Mouse (Mus musculus): Measurements from ENCODE around the gene Vmn2r55.
"Not testable (repeated sequence)": the region's sequence is repeated elsewhere in the genome, so short reads cannot be mapped to it uniquely, and the experiment has no call there.

The Vmn2r55 gene

DNA sequence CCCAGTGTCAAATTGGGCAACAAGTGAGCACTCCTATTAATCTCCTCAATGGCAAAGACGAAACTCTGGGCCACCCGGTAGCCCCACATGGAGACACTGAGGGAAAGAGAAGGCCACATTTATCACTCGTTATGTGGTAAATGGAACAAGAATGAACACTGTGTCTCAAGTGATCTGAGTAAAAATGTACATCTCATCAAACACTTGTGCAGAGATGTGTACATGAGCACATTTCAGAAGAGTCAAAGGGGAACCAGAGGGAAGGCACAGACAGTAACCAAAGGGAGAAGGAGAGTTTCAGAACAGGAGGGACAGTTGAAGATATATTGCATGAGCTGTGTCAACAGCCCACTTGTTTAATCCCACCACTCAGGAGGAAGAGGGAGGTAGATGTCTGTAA lies at the start of gene Vmn2r55:
TSS of gene Vmn2r55 (minus strand) at position 101 of the 400 bp plus-strand sequence.
- not testable (repeated sequence) for DNase-seq

DNA sequence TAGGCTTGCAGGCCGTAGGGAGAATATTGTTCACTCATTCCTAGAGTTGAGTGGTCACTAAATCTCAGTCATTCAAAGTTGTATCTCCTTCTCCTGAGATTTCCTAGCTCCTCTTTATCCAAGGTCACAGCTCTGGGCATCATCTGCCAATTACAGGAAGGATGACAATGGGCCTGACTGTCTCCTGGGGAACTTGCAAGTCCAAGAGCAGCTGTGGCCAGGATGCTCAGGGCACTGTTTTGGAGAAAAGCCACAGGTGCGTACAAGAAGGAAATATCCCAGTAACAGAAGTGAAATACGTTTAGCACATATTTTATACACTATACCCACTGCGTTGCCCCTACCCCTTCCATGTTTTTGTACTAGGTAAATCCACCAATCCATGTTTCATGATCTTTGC lies 44.6 kb downstream of the Vmn2r55 start, which contains the start of gene Vmn2r54:
TSS of gene Vmn2r54 (minus strand) at position 101 of the 400 bp plus-strand sequence.
- not testable (repeated sequence) for DNase-seq

DNA sequence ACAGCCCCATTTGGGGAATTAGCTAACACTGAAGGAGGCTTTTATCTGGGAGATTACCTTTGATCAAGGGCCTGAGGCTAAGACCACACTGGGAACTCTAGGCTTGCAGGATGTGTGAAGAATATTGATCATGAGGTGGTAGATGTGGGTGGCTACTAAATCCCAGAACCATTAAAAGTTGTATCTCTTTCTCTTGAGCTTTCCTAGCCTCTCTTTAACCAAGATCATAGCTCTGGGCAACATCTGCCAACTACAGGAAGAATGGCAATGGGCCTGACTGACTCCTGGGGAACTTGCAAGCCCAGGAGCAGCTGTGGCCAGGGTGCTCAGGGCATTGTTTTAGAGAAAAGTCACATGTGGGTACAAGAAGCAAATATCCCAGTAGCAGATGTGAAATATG lies 76.1 kb downstream of the Vmn2r55 start, which contains the start of gene Vmn2r53:
TSS of gene Vmn2r53 (minus strand) at position 101 of the 400 bp plus-strand sequence.
- no peak for DNase-seq

Measured in kidney, postnatal 10 days (tissue).